Mouse (Mus musculus): Measurements from ENCODE around the gene Scnn1a. TPM values are rescaled to one million over a fixed set of nuclear protein-coding genes. Genes with fewer than 3 reads are reported as not detected.

Gene Scnn1a
- total RNA-seq, 2 experiments from 2014 or later, result 1.1 to 1.5 TPM

GRCm38 (mm10) chr6:125309406-125309805 is 11.1 kb upstream of the Scnn1a start:
- DNase-seq, result no peak

GRCm38 (mm10) chr6:125312171-125312570 is 8.3 kb upstream of the Scnn1a start:
- no peak for DNase-seq

- DNase-seq, result peak; percentile 33 to 52
These were observed 7.7 kb upstream of the Scnn1a start for GRCm38 (mm10) chr6:125312581-125313355.

- peak; percentile 94 to 98 for DNase-seq
These were observed 6.8 kb upstream of the Scnn1a start, which contains the start of gene Ltbr for GRCm38 (mm10) chr6:125313546-125314230. Ltbr (minus strand) TSS chr6:125313885.

- no peak for DNase-seq
These were observed 6.3 kb upstream of the Scnn1a start for GRCm38 (mm10) chr6:125314231-125314563.

- no peak for DNase-seq
These were observed 5.7 kb upstream of the Scnn1a start for GRCm38 (mm10) chr6:125314746-125315145.

- DNase-seq, result no peak
These were observed 3.4 kb upstream of the Scnn1a start for GRCm38 (mm10) chr6:125317077-125317476.

GRCm38 (mm10) chr6:125318981-125319918 is 1.2 kb upstream of the Scnn1a start:
- peak; percentile 70 to 80 for DNase-seq

GRCm38 (mm10) chr6:125319919-125320296 is 551 bp upstream of the Scnn1a start:
- no peak for DNase-seq

- no peak for DNase-seq
These were observed 826 bp downstream of the Scnn1a start for GRCm38 (mm10) chr6:125321114-125321855.

- DNase-seq, result no peak
These were observed 2.3 kb downstream of the Scnn1a start for GRCm38 (mm10) chr6:125322794-125323193.

GRCm38 (mm10) chr6:125323547-125323946 is 3.1 kb downstream of the Scnn1a start:
- no peak for DNase-seq

- DNase-seq, result peak; percentile 59
These were observed 4.9 kb downstream of the Scnn1a start for GRCm38 (mm10) chr6:125325337-125325736.

GRCm38 (mm10) chr6:125328243-125328642 is 7.8 kb downstream of the Scnn1a start:
- peak; percentile 75 to 79 for DNase-seq

GRCm38 (mm10) chr6:125330626-125331326 is 10.3 kb downstream of the Scnn1a start:
- peak; percentile 97 to 98 for DNase-seq

GRCm38 (mm10) chr6:125333112-125333899 is 12.8 kb downstream of the Scnn1a start:
- DNase-seq, result no peak

GRCm38 (mm10) chr6:125334356-125334755 is 13.9 kb downstream of the Scnn1a start:
- no peak for DNase-seq

GRCm38 (mm10) chr6:125338791-125339660 is 18.6 kb downstream of the Scnn1a start:
- no peak for DNase-seq

- DNase-seq, result no peak
These were observed 19.8 kb downstream of the Scnn1a start for GRCm38 (mm10) chr6:125340244-125340643.

All from adrenal gland, postnatal 36 days (tissue).